Mouse (Mus musculus) ES-Bruce4 (cell line): ENCODE data around the gene Hist1h4m. TPM values are rescaled to one million over a fixed set of nuclear protein-coding genes. Genes with fewer than 3 reads are reported as not detected.
"Not testable (repeated sequence)": the region's sequence is repeated elsewhere in the genome, so short reads cannot be mapped to it uniquely, and the experiment has no call there.

ENCODE experiments used
- H3K27ac ChIP-seq: 2 replicates; pipeline ENCODE4 v1.5.1; 2012; ENCODE audit warnings: low read length, inconsistent platforms; ENCODE audit not compliant: insufficient read depth
- H3K27me3 ChIP-seq: 2 replicates; pipeline ENCODE4 v1.6.1; 2012; ENCODE audit warnings: mild to moderate bottlenecking, low read length, inconsistent platforms; ENCODE audit not compliant: control insufficient read depth, poor library complexity, insufficient read depth, severe bottlenecking
- H3K36me3 ChIP-seq: 2 replicates; pipeline ENCODE4 v1.6.1; 2012; ENCODE audit warnings: inconsistent platforms, mild to moderate bottlenecking, low read length, moderate library complexity; ENCODE audit not compliant: control insufficient read depth, poor library complexity, insufficient read depth, severe bottlenecking
- H3K4me1 ChIP-seq: one replicate; pipeline ENCODE4 v1.8.1; 2011; ENCODE audit warnings: low read length; ENCODE audit not compliant: control insufficient read depth, insufficient read depth
- H3K4me3 ChIP-seq: 2 replicates; pipeline ENCODE4 v1.5.1; 2011; ENCODE audit warnings: low read depth, mild to moderate bottlenecking, low read length
- H3K9ac ChIP-seq: 2 replicates; pipeline ENCODE4 v1.6.1; 2012; ENCODE audit warnings: low read depth, mild to moderate bottlenecking, inconsistent platforms; ENCODE audit not compliant: poor library complexity, severe bottlenecking
- H3K9me3 ChIP-seq: replicated peaks from 2 replicates; pipeline ENCODE4 v1.6.1; 2012; ENCODE audit warnings: mild to moderate bottlenecking, low read length, inconsistent platforms; ENCODE audit not compliant: control insufficient read depth, poor library complexity, insufficient read depth, severe bottlenecking
- CTCF ChIP-seq: IDR thresholded peaks from one replicate; pipeline ENCODE4 v1.8.1; 2011; ENCODE audit warnings: low read depth, low read length
- EP300 ChIP-seq: IDR thresholded peaks from 2 replicates; pipeline ENCODE4 v1.6.1; 2011; ENCODE audit warnings: low read depth, low read length; ENCODE audit not compliant: insufficient read depth
- POLR2A ChIP-seq: IDR thresholded peaks from one replicate; pipeline ENCODE4 v1.8.1; 2011; ENCODE audit warnings: low read length; ENCODE audit not compliant: insufficient read depth
- polyA plus RNA-seq: library from polyadenylated mRNA; stranded (reverse); fragments of >200 nt; gene quantifications from 2 replicates; pipeline ENCODE4 v1.2.4, GENCODE M21; 2011; ENCODE audit warnings: low read depth; ENCODE audit not compliant: missing spikeins, insufficient read depth, insufficient read length

Hist1h4m gene
- polyA plus RNA-seq, 1 experiment, result 12.0 TPM

DNA sequence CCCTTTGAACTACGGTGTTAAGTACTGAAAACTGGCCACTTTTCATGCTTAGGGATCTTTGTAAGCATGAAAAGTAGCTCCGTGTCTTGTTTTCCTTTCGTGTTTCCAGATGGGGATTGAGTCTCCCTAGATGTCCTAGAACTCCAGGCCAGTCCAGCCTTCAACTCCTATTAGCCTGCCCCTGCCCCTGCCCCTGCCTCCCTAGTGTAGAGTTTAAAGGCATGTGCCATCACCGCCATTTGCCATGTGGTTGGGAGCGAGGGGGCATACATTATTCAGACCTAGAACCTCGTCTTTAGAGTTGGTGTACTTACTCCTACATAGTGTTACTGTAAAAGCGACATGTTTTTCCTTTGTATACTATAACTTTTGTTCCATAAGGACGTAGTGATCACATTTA lies 472 bp upstream of the Hist1h4m start:
- not testable (repeated sequence) for H3K27me3 ChIP-seq, H3K4me3 ChIP-seq, H3K4me1 ChIP-seq, H3K9ac ChIP-seq, H3K27ac ChIP-seq, H3K36me3 ChIP-seq, H3K9me3 ChIP-seq

GRCm38 (mm10) chr13:21812092-21812491 lies 546 bp downstream of the Hist1h4m start:
- H3K4me3 ChIP-seq, H3K27me3 ChIP-seq, H3K4me1 ChIP-seq, H3K36me3 ChIP-seq, H3K9me3 ChIP-seq: not testable (repeated sequence)
- Histone ChIP-seq H3K27ac (peak overlapping the region; percentile 48), H3K9ac (peak overlapping the region; percentile 68; the same call in 1 of the 2 replicates)

DNA sequence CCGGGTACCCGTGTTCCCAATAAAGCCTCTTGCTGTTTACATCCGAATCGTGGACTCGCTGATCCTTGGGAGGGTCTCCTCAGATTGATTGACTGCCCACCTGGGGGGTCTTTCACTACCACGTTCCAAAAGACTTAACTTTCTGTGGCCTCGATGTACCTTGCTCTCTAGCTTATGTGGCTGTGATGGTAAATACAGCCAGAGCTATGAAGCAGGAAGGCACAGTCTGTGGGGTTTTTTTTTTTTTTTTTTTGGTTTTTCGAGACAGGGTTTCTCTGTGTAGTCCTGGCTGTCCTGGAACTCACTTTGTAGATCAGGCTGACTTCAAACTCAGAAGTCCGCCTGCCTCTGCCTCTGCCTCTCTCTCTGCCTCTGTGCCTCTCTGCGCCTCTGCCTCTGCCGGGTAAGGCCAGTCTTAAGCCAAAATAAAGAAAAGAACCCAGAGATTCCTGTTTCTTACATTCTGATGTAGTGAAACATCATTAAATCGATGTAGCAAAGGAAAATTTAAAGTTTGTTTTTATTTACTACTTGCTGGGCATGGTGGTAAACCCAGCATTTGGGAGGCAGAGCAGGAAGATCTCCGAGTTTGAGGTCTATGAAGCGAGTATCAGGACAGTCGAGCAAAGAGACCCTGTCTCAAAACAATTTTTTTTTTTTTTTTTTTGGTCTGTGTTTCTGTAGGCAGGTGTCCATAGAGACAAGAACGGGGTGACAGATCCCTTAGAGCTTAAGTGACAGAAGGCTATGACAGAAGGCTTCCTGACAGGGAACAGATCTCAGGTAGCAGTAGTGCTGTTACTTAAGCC lies 8.7 kb downstream of the Hist1h4m start:
- not testable (repeated sequence) for H3K9me3 ChIP-seq, H3K27me3 ChIP-seq, H3K4me3 ChIP-seq, H3K9ac ChIP-seq, H3K4me1 ChIP-seq, H3K27ac ChIP-seq, H3K36me3 ChIP-seq

DNA sequence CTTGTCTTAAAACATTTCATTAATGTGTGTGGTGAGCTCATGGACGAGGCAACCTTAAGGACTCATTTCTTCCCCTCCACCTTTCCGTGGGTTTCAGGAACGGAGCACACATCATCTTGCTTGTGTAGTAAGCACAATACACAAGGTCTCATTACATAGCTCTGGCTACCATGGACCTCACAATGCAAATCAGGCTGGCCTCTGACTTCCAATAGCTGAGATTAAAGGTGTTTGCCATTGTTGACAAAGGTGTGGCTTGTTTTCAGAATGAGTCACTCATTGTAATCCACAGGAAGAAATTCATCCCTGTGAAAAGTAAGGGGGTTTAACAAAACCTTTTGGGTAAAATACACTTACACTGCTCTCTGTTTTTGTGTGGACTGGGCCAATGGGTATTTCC lies 17.0 kb downstream of the Hist1h4m start:
- H3K27ac ChIP-seq, result no peak overlapping the region
- no peaks in the 10 kb centered on the region for H3K27me3 ChIP-seq
- H3K36me3 ChIP-seq, result no peaks in the 10 kb centered on the region
- no peaks in the 10 kb centered on the region for H3K9me3 ChIP-seq
- TF ChIP-seq POLR2A, result no peak
- no peak for TF ChIP-seq CTCF
- TF ChIP-seq EP300, result no peak
- H3K9ac ChIP-seq, result no peak overlapping the region
- H3K4me1 ChIP-seq, result peaks cover 3% of the 10 kb centered on the region
- H3K4me3 ChIP-seq, result no peak overlapping the region

- Histone ChIP-seq H3K9ac (peak overlapping the region; percentile 18; the same call in 1 of the 2 replicates), H3K27me3 (no peaks in the 10 kb centered on the region), H3K4me3 (no peak overlapping the region), H3K27ac (no peak overlapping the region), H3K9me3 (no peaks in the 10 kb centered on the region), H3K4me1 (peaks cover 3% of the 10 kb centered on the region), H3K36me3 (no peaks in the 10 kb centered on the region)
- TF ChIP-seq EP300 (no peak), POLR2A (no peak), CTCF (no peak)
Observed at GRCm38 (mm10) chr13:21830344-21830743, 18.8 kb downstream of the Hist1h4m start.

DNA sequence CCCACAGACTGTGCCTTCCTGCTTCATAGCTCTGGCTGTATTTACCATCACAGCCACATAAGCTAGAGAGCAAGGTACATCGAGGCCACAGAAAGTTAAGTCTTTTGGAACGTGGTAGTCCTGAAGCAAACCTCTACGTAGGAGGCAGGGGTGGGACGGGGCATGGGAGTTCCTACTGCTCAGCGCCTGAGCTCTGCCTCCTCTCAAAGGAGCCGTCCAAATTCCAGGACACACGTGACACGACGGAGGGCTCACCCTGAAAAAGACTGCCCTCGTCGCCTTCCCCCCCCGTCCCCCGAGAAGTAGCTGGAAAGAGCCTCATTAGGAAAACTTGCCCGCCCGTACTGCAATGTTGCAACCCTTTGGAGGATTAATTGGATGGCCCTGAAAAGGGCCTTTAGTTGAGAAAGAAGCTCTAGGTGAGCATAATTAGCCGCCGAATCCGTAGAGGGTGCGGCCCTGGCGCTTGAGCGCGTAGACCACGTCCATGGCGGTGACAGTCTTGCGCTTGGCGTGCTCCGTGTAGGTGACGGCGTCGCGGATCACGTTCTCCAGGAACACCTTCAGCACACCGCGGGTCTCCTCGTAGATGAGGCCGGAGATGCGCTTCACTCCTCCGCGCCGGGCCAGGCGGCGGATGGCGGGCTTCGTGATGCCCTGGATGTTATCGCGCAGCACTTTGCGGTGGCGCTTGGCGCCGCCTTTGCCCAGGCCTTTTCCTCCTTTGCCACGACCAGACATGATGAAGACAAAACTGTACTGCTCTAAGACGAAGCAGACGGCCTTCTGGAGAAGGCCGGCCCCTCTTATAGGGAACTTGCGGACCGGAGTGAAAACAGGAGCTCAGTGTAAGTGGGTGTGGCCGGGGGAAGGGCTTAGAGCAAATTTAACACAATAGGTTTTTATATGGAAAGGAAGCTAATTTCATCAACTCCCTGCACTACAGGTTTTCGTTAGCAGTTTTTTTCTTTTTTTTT lies 20.2 kb downstream of the Hist1h4m start, which contains the start of gene Hist1h4n:
Gene Hist1h4n, minus strand, starts transcription at position 779 of the 977 bp plus-strand sequence.
- not testable (repeated sequence) for H3K9ac ChIP-seq, H3K9me3 ChIP-seq, H3K36me3 ChIP-seq, H3K4me3 ChIP-seq, H3K27me3 ChIP-seq, H3K4me1 ChIP-seq
- H3K27ac ChIP-seq, result peak within 1 kb of the TSS; percentile 61; the same call in 1 of the 2 replicates
- peak; percentile 50 for TF ChIP-seq POLR2A

- H3K4me3 ChIP-seq, H3K9ac ChIP-seq, H3K27me3 ChIP-seq, H3K27ac ChIP-seq, H3K4me1 ChIP-seq, H3K9me3 ChIP-seq, H3K36me3 ChIP-seq: not testable (repeated sequence)
Observed at GRCm38 (mm10) chr13:21833461-21833860, 21.9 kb downstream of the Hist1h4m start, which contains the start of the genes Hist1h2ap and Hist1h2br. Hist1h2ap (minus strand) TSS chr13:21833507. Hist1h2br (plus strand) TSS chr13:21833743.

- not testable (repeated sequence) for H3K9me3 ChIP-seq, H3K27me3 ChIP-seq, H3K4me1 ChIP-seq
Observed at GRCm38 (mm10) chr13:21840508-21840907, 29.0 kb downstream of the Hist1h4m start.

More at GRCm38 (mm10) chr13:21840508-21840907, 29.0 kb downstream of the Hist1h4m start:
- H3K36me3 ChIP-seq, H3K27ac ChIP-seq, H3K9ac ChIP-seq, H3K4me3 ChIP-seq: not testable (repeated sequence)
